Mouse (Mus musculus): ENCODE results near the gene Dolk.

- TF ChIP-seq POLR2A (IDR thresholded peaks at IDR 0.05; ENCODE audit: control insufficient read depth in 1 of 2, insufficient read depth in 1 of 2, low read depth in 1 of 2, low read length in 2 of 2, poor library complexity in 1 of 2) (no peak), CTCF (IDR thresholded peaks at IDR 0.05 in 2 of 3, conservative IDR thresholded peaks at IDR 0.05 in 1 of 3; ENCODE audit: control insufficient read depth in 1 of 3, insufficient read depth in 1 of 3, low read depth in 2 of 3, low read length in 3 of 3, poor library complexity in 1 of 3, severe bottlenecking in 1 of 3) (no peak), MEF2A (IDR thresholded peaks at IDR 0.05; ENCODE audit: extremely low read depth, insufficient replicate concordance, low read depth, low read length, poor library complexity, severe bottlenecking) (no peak), USF1 (IDR thresholded peaks at IDR 0.05; ENCODE audit: low read depth, low read length) (no peak), MAZ (IDR thresholded peaks at IDR 0.05; ENCODE audit: low read depth, low read length) (no peak), ZNF384 (IDR thresholded peaks at IDR 0.05; ENCODE audit: low read depth, low read length) (no peak), GATA1 (IDR thresholded peaks at IDR 0.05; ENCODE audit: low read depth, low read length) (no peak), ZKSCAN1 (IDR thresholded peaks at IDR 0.05; ENCODE audit: low read depth, low read length) (no peak)
Observed at GRCm38 (mm10) chr2:30280743-30281142, 5.4 kb downstream of the Dolk start, which contains the start of gene Gm28038.
